Mouse (Mus musculus) cerebellum, adult 8-10 months (tissue): ENCODE data around the gene Sptlc2.
A peak's percentile ranks its signal among the peaks of the same experiment; 100 is the strongest.

Experiments
- DNase-seq: peaks from one replicate; pipeline ENCODE4 v3.0.0; 2022

Gene Sptlc2

GRCm38 (mm10) chr12:87393447-87394145 lies 5.4 kb upstream of the Sptlc2 start:
- no peak for DNase-seq

GRCm38 (mm10) chr12:87391355-87391754 lies 3.2 kb upstream of the Sptlc2 start:
- DNase-seq, result no peak

- peak; percentile 7 for DNase-seq
These were observed 1.1 kb upstream of the Sptlc2 start for GRCm38 (mm10) chr12:87389231-87389630.

DNA sequence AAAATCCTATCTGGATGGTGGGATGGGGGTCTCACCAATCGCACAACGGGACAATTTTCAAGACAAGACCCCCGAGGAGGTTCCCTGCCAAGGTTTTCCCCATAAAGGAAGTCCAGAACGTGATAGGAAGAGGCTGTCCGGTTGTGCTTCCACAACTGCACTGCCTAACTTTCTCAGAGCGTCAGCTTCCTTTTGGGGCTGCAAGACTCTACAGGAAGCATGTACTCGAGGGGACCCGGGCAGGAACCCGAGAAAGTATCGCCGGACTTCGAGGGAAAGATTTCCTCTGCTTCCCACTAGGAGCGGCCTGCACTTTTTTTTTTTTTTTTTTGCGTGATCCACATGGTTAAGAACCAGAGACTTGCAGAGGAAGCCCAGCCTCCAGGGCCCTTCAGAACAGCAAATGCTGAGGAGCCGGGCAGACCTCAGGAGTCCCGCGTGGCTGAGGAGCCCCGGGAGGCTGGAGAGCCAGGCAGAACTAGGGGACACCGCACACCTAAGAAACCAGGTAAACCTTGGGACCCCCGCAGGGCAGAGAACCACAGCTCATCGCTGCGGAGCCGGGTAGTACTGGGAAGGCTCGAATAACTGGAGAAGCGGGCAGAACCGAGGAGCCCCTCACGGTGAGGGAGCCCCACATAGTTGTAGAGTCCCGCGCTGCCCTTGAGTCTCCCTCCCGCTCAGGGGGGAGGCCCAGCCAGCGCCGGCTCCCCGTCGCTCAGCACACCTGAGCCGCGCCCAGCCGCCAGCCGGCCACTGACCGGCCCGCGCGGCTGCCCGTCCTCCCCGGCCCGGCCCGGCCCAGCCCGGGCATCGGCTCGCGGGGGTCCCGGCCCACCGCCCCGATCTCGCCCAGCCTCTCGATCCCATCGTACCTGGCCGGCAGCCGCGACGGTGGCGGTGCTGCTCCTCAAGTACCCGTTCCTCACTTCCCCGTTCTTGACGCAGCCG lies 709 bp downstream of the Sptlc2 start:
- DNase-seq, result peak; percentile 52

DNA sequence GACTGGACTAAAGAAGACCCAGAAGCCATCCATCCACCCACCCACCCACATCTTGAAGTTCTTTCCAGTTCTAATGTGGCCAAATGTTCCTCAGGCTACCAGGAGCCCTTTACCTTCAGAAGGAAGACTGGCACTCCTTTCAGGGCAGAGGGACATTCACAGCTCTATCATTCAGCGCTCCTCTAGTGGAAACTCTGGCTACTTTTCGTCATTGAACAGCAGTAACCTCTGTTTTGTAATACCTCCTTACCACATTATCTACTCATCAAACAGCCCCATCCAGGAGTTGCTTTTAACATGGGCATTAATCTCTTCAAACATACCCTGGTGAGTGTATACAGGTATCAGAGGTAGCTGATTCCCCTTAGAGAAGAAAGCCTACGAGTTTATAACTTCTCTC lies 3.1 kb downstream of the Sptlc2 start:
- no peak for DNase-seq

GRCm38 (mm10) chr12:87381380-87381682 lies 6.8 kb downstream of the Sptlc2 start:
- no peak for DNase-seq

- DNase-seq, result no peak
These were observed 7.4 kb downstream of the Sptlc2 start for GRCm38 (mm10) chr12:87380586-87381379.

GRCm38 (mm10) chr12:87379496-87379895 lies 8.7 kb downstream of the Sptlc2 start:
- no peak for DNase-seq

DNA sequence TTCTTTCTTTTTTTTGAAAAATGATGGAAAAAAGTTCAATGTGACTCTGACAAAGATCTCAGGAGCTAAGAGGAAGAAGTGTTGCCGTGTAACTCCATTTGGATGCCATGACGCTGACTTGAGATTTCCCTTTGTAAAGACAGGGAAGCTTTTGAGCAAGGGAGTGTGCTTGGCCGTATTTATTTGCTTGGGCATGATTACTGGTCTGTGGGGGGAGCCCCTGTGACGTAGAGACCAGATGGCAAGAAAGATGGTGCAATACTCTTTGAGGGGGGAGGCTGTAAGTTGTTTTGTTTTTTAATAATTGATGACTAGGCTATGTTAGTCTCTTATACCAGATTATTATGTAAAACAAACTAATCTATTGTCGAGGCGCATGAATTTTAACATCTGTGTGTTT lies 14.0 kb downstream of the Sptlc2 start:
- no peak for DNase-seq

DNA sequence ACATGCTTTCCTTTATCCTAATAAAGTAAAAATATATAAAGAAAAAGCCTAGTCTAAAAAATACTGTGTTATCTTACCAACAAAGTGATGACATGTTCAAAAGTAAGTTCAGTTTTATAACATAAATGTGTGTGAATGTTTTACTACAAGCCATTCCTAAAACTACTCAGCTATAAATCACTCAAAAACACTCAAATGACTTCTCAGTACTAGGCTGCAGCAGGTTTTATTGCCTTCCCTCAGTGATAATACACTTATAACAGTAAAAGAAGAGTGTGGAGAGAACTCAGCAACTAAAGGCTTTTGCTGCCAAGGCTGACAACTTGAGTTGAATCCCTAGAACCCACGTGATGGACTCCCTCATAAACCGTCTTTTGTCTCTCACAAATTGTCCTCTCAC lies 18.8 kb downstream of the Sptlc2 start:
- DNase-seq, result no peak

DNA sequence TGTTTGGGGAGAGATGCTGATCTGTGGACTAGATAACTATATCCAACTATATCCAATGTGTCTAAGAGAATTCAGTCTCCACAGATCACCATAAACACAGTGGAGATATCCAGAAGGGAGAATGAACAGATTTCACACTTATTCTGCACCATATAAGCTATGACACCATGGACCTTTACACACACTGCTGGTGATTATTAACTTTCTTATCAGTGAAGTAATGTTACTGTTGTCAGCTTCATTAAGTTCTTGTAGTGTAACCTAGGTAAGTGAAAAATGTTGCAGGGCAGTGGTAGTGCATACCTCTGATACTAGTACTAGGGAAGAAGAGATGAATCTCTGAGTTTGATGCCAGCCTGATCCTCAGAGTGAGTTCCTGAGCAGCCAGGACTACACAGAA lies 20.1 kb downstream of the Sptlc2 start:
- no peak for DNase-seq

GRCm38 (mm10) chr12:87365676-87366075 lies 22.5 kb downstream of the Sptlc2 start:
- DNase-seq, result no peak

DNA sequence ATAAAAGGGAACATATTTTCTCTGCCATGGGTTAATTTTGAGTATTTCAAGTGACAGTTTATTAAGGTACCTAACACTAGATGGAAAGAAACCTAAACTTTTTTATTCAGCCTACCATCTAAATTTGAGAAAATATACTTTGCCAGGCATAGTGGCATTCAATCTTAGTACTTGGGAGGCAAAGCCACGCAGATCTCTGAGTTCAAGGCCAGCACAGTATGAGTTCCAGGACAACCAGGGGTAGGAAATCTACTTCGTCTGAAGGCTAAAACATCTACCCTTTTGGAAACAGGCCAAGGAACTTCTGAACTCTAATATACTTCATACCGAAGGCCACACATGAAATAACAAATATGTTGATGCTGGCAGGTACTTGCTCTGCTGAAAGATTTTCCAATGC lies 26.0 kb downstream of the Sptlc2 start:
- DNase-seq, result no peak

DNA sequence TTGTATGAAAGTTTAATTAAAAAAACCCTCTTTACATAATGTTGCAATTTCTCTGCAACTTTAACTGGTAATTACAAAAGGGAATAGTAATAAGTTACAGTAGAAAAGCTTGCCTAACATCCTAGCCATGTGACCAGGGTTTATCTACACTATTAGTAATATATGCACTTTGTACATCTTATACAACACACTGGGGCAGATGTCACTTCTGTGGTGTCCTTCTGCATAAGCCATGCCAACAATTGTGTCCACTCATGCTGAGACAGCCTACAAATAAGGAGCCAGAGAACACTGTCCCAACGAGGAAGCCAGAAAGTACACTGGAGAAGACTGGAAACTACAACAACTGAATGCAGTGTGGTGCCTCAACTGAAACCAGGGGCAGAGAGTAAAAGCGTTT lies 40.1 kb downstream of the Sptlc2 start:
- no peak for DNase-seq

GRCm38 (mm10) chr12:87347511-87347910 lies 40.6 kb downstream of the Sptlc2 start:
- no peak for DNase-seq

DNA sequence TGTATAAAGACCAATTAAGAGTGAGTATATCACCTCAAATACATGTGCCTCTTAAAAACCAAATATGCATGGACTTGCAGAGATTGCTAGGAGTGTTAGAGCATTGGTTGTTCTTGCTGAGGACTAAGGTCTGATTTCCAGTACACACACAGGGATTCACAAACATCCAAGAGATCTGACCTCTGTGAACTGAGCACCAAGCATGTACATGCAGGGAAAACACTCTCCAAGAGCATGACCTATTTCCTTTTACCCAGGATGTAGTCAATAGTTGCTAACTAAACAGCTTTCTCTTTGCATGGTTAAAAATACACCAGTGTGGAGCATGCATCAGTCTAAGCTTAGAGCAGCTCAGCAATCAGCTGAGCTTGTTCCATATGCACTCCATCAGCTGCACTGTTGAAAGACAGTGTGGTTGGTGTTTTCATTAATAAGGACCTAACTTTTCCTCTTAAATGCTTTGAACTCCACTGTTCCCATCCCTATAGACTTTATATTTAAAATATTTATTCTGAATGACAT lies 45.0 kb downstream of the Sptlc2 start:
- no peak for DNase-seq

DNA sequence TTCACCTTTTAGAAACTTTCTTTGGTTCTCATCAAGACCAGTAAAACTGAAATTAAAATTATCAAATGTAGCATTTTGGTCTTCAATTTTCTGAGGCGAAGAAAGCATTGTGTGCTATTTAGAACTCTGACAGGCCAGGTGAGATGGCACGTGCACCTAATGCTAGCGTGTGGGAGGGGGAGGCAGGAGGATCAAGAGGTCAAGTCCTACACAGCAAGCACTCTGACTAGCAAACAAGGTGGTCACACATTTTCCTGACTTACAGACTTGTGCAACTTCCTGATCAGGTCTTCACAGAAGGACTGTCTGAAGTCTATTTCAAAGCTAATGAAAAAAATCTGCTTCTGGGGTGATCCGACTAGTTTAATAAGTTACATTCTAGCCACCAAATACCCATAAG lies 50.1 kb downstream of the Sptlc2 start:
- DNase-seq, result no peak

- peak; percentile 8 for DNase-seq
These were observed 53.3 kb downstream of the Sptlc2 start for GRCm38 (mm10) chr12:87334886-87335285.

DNA sequence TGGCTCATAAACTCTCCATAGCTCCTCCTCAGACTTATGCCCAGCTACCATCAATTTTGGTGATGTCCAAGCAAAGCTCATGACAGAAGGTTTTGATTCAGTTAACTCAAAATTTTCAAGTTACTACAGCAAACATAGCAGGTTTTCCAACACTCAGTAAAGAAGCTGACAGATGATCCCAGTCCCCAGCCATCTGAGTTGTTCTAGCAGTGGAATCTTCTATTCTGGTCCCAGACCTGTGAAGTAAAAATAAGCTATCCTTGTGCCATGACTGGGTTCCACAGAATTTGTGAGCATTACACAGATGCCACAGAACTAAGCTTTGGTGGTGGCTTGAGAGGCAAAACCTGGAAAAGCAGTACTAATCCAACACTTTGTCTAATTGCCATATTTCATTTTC lies 54.4 kb downstream of the Sptlc2 start:
- DNase-seq, result no peak

DNA sequence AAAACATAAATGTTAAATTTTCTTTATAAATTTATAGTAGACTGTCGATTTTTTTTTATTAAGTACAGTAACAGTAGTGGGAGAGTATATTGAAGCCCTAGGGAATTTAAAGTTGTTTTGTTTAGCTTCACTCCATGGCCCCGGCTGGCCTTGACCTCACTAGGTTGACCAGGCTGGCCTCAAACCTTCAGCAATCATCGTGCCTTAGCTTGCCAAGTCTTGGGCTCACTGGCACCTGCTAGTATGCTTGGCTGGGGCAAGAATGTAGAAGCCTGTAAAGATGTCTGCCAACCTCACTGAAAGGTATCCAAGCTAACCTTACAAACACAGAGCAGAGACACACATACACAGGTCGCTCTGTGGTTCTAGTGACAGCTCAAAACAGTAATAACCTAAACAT lies 55.6 kb downstream of the Sptlc2 start:
- no peak for DNase-seq

GRCm38 (mm10) chr12:87331908-87332307 lies 56.2 kb downstream of the Sptlc2 start:
- DNase-seq, result no peak

- no peak for DNase-seq
These were observed 57.1 kb downstream of the Sptlc2 start for GRCm38 (mm10) chr12:87331053-87331456.

DNA sequence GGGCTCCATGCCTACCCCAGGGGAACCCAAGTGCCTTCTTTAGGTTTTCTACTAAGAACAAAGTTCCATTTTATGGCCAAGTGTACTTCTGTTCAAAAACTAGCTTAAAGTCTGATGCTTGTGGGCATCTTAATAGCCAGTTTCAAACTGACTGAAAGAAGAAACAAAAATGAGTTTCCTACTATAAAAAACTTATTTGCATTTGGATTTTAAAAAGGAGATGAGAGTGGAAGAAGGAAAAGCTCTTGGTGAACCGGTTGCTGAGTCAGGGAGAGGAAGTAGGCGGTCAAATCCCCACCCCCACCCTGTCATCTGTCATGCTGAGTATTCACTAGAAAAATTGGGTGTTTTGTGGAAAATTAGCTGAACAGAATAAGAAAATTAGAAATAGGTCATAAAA lies 57.9 kb downstream of the Sptlc2 start:
- DNase-seq, result no peak
